Mouse (Mus musculus) layer of hippocampus, adult 18-20 months (tissue): Measurements from ENCODE around the gene Peg10. TPM values are rescaled to one million over a fixed set of nuclear protein-coding genes. Genes with fewer than 3 reads are reported as not detected.

Experiments
- DNase-seq, 2 experiments: peaks; one replicate each; pipeline ENCODE4 v3.0.0; 2022; ENCODE audit warnings: low spot score in 2 of 2
- long read RNA-seq: library from polyadenylated mRNA; stranded (forward); transcript quantifications from one replicate; pipeline ENCODE4 v2.0.0, GENCODE M21; 2021
- total RNA-seq, 2 experiments: library from RNA; stranded (reverse); gene quantifications; 2 replicates each; pipeline ENCODE4 v1.2.3; 2021

The Peg10 gene
- total RNA-seq = 10 to 100 TPM; 10.3 to 12.2 TPM
- long read RNA-seq = 0 reads

- DNase-seq = peak; percentile 37 to 74
Observed at GRCm38 (mm10) chr6:4746696-4747439, at the start of gene Peg10, which contains the start of gene Sgce. Gene Peg10 (plus strand): TSS chr6:4747306. Gene Sgce (minus strand): TSS chr6:4747207.

- no peak for DNase-seq
Observed at GRCm38 (mm10) chr6:4701641-4702040, 45.5 kb upstream of the Peg10 start.

- no peak for DNase-seq
Observed at GRCm38 (mm10) chr6:4703908-4704307, 43.2 kb upstream of the Peg10 start.

GRCm38 (mm10) chr6:4706415-4706814 is 40.7 kb upstream of the Peg10 start:
- no peak for DNase-seq

GRCm38 (mm10) chr6:4708971-4709370 is 38.1 kb upstream of the Peg10 start:
- DNase-seq = no peak

GRCm38 (mm10) chr6:4716171-4716570 is 30.9 kb upstream of the Peg10 start:
- no peak for DNase-seq

- DNase-seq = no peak
Observed at GRCm38 (mm10) chr6:4717344-4717743, 29.8 kb upstream of the Peg10 start.

- no peak for DNase-seq
Observed at GRCm38 (mm10) chr6:4722142-4722541, 25.0 kb upstream of the Peg10 start.

- DNase-seq = no peak
Observed at GRCm38 (mm10) chr6:4722739-4723138, 24.4 kb upstream of the Peg10 start.

GRCm38 (mm10) chr6:4723998-4724757 is 22.9 kb upstream of the Peg10 start:
- DNase-seq = no peak

- no peak for DNase-seq
Observed at GRCm38 (mm10) chr6:4728305-4728704, 18.8 kb upstream of the Peg10 start.

- no peak for DNase-seq
Observed at GRCm38 (mm10) chr6:4731675-4732074, 15.4 kb upstream of the Peg10 start.

- DNase-seq = no peak
Observed at GRCm38 (mm10) chr6:4733208-4733607, 13.9 kb upstream of the Peg10 start.

GRCm38 (mm10) chr6:4736372-4736771 is 10.7 kb upstream of the Peg10 start:
- no peak for DNase-seq

- DNase-seq = no peak
Observed at GRCm38 (mm10) chr6:4738034-4738629, 9.0 kb upstream of the Peg10 start.

- DNase-seq = no peak
Observed at GRCm38 (mm10) chr6:4738717-4739116, 8.4 kb upstream of the Peg10 start.

- no peak for DNase-seq
Observed at GRCm38 (mm10) chr6:4739522-4740355, 7.4 kb upstream of the Peg10 start.

GRCm38 (mm10) chr6:4740511-4740910 is 6.6 kb upstream of the Peg10 start:
- DNase-seq = peak; percentile 19 to 53

GRCm38 (mm10) chr6:4746036-4746695 is 940 bp upstream of the Peg10 start:
- peak in 1 of 2 experiments; percentile 14 for DNase-seq

GRCm38 (mm10) chr6:4747677-4748505 is 785 bp downstream of the Peg10 start:
- DNase-seq = peak; percentile 61 to 73
